Mouse (Mus musculus): ENCODE results near the gene Gabbr2. TPM values are rescaled to one million over a fixed set of nuclear protein-coding genes. Genes with fewer than 3 reads are reported as not detected.

Gene Gabbr2
- polyA plus RNA-seq, 1 experiment: not detected

- Histone ChIP-seq H3K79me3 (ENCODE audit: low read depth) (no peaks in the 10 kb centered on the region), H3K4me3 (ENCODE audit: insufficient read depth, poor library complexity, severe bottlenecking) (no peak overlapping the region), H3K27me3 (ENCODE audit: control insufficient read depth, insufficient read depth, insufficient read length) (no peaks in the 10 kb centered on the region), H3ac (ENCODE audit: control insufficient read depth, insufficient read length, low read depth) (no peak overlapping the region), H3K79me2 (ENCODE audit: control insufficient read depth, insufficient read depth) (no peaks in the 10 kb centered on the region), H3K36me3 (ENCODE audit: control insufficient read depth, insufficient read depth) (no peaks in the 10 kb centered on the region)
- TF ChIP-seq FOSL1 (IDR thresholded peaks at IDR 0.05; ENCODE audit: insufficient read depth, low read length, poor library complexity, severe bottlenecking) (no peak), MAX (IDR thresholded peaks at IDR 0.05) (no peak), CEBPB (IDR thresholded peaks at IDR 0.05; ENCODE audit: low read depth) (no peak), MYOD1 (IDR thresholded peaks at IDR 0.05; ENCODE audit: control insufficient read depth, insufficient read length, low read depth) (no peak), CTCF (IDR thresholded peaks at IDR 0.05; ENCODE audit: control insufficient read depth, insufficient read depth, insufficient read length) (no peak), USF1 (IDR thresholded peaks at IDR 0.05; ENCODE audit: low read depth) (no peak), MYOG (IDR thresholded peaks at IDR 0.05; ENCODE audit: control insufficient read depth, extremely low read depth, insufficient read length) (no peak)
Observed at GRCm38 (mm10) chr4:46805910-46806309, 185.8 kb downstream of the Gabbr2 start.

GRCm38 (mm10) chr4:46802386-46802785, 189.3 kb downstream of the Gabbr2 start:
- no peaks in the 10 kb centered on the region for H3K27me3 ChIP-seq (ENCODE audit: control insufficient read depth, insufficient read depth, insufficient read length)
- no peaks in the 10 kb centered on the region for H3K36me3 ChIP-seq (ENCODE audit: control insufficient read depth, insufficient read depth)
- no peaks in the 10 kb centered on the region for H3K79me3 ChIP-seq (ENCODE audit: low read depth)
- no peak overlapping the region for H3ac ChIP-seq (ENCODE audit: control insufficient read depth, insufficient read length, low read depth)
- TF ChIP-seq CEBPB (IDR thresholded peaks at IDR 0.05; ENCODE audit: low read depth): no peak
- TF ChIP-seq USF1 (IDR thresholded peaks at IDR 0.05; ENCODE audit: low read depth): no peak
- H3K79me2 ChIP-seq (ENCODE audit: control insufficient read depth, insufficient read depth): no peaks in the 10 kb centered on the region
- H3K4me3 ChIP-seq (ENCODE audit: insufficient read depth, poor library complexity, severe bottlenecking): no peak overlapping the region

GRCm38 (mm10) chr4:46799904-46800303, 191.8 kb downstream of the Gabbr2 start:
- H3K79me3 ChIP-seq (ENCODE audit: low read depth): no peaks in the 10 kb centered on the region
- H3K27me3 ChIP-seq (ENCODE audit: control insufficient read depth, insufficient read depth, insufficient read length): no peaks in the 10 kb centered on the region
- H3K36me3 ChIP-seq (ENCODE audit: control insufficient read depth, insufficient read depth): no peaks in the 10 kb centered on the region
- no peak overlapping the region for H3K4me3 ChIP-seq (ENCODE audit: insufficient read depth, poor library complexity, severe bottlenecking)
- no peaks in the 10 kb centered on the region for H3K79me2 ChIP-seq (ENCODE audit: control insufficient read depth, insufficient read depth)
- no peak for TF ChIP-seq MAX (IDR thresholded peaks at IDR 0.05)
- TF ChIP-seq CEBPB (IDR thresholded peaks at IDR 0.05; ENCODE audit: low read depth): no peak
- TF ChIP-seq FOSL1 (IDR thresholded peaks at IDR 0.05; ENCODE audit: insufficient read depth, low read length, poor library complexity, severe bottlenecking): no peak
- TF ChIP-seq MYOG (IDR thresholded peaks at IDR 0.05; ENCODE audit: control insufficient read depth, extremely low read depth, insufficient read length): no peak
- TF ChIP-seq USF1 (IDR thresholded peaks at IDR 0.05; ENCODE audit: low read depth): no peak
- TF ChIP-seq MYOD1 (IDR thresholded peaks at IDR 0.05; ENCODE audit: control insufficient read depth, insufficient read length, low read depth): no peak
- TF ChIP-seq CTCF (IDR thresholded peaks at IDR 0.05; ENCODE audit: control insufficient read depth, insufficient read depth, insufficient read length): no peak
- H3ac ChIP-seq (ENCODE audit: control insufficient read depth, insufficient read length, low read depth): no peak overlapping the region

- Histone ChIP-seq H3K36me3 (ENCODE audit: control insufficient read depth, insufficient read depth) (no peaks in the 10 kb centered on the region), H3K79me2 (ENCODE audit: control insufficient read depth, insufficient read depth) (no peaks in the 10 kb centered on the region), H3K4me3 (ENCODE audit: insufficient read depth, poor library complexity, severe bottlenecking) (no peak overlapping the region), H3K27me3 (ENCODE audit: control insufficient read depth, insufficient read depth, insufficient read length) (no peaks in the 10 kb centered on the region), H3ac (ENCODE audit: control insufficient read depth, insufficient read length, low read depth) (no peak overlapping the region), H3K79me3 (ENCODE audit: low read depth) (no peaks in the 10 kb centered on the region)
- TF ChIP-seq MAX (IDR thresholded peaks at IDR 0.05): no peak
- TF ChIP-seq USF1 (IDR thresholded peaks at IDR 0.05; ENCODE audit: low read depth): no peak
- TF ChIP-seq MYOG (IDR thresholded peaks at IDR 0.05; ENCODE audit: control insufficient read depth, extremely low read depth, insufficient read length): no peak
- no peak for TF ChIP-seq CEBPB (IDR thresholded peaks at IDR 0.05; ENCODE audit: low read depth)
- TF ChIP-seq MYOD1 (IDR thresholded peaks at IDR 0.05; ENCODE audit: control insufficient read depth, insufficient read length, low read depth): no peak
- TF ChIP-seq FOSL1 (IDR thresholded peaks at IDR 0.05; ENCODE audit: insufficient read depth, low read length, poor library complexity, severe bottlenecking): no peak
- no peak for TF ChIP-seq CTCF (IDR thresholded peaks at IDR 0.05; ENCODE audit: control insufficient read depth, insufficient read depth, insufficient read length)
Observed at GRCm38 (mm10) chr4:46795707-46796106, 196.0 kb downstream of the Gabbr2 start.

- Histone ChIP-seq H3ac (ENCODE audit: control insufficient read depth, insufficient read length, low read depth) (no peak overlapping the region), H3K4me3 (ENCODE audit: insufficient read depth, poor library complexity, severe bottlenecking) (no peak overlapping the region), H3K36me3 (ENCODE audit: control insufficient read depth, insufficient read depth) (no peaks in the 10 kb centered on the region), H3K27me3 (ENCODE audit: control insufficient read depth, insufficient read depth, insufficient read length) (no peaks in the 10 kb centered on the region), H3K79me2 (ENCODE audit: control insufficient read depth, insufficient read depth) (no peaks in the 10 kb centered on the region), H3K79me3 (ENCODE audit: low read depth) (no peaks in the 10 kb centered on the region)
- TF ChIP-seq MAX (IDR thresholded peaks at IDR 0.05): no peak
- TF ChIP-seq FOSL1 (IDR thresholded peaks at IDR 0.05; ENCODE audit: insufficient read depth, low read length, poor library complexity, severe bottlenecking): no peak
- TF ChIP-seq CEBPB (IDR thresholded peaks at IDR 0.05; ENCODE audit: low read depth): no peak
- TF ChIP-seq MYOD1 (IDR thresholded peaks at IDR 0.05; ENCODE audit: control insufficient read depth, insufficient read length, low read depth): no peak
- no peak for TF ChIP-seq CTCF (IDR thresholded peaks at IDR 0.05; ENCODE audit: control insufficient read depth, insufficient read depth, insufficient read length)
- no peak for TF ChIP-seq USF1 (IDR thresholded peaks at IDR 0.05; ENCODE audit: low read depth)
Observed at GRCm38 (mm10) chr4:46794583-46794982, 197.1 kb downstream of the Gabbr2 start.

- no peak overlapping the region for H3K4me3 ChIP-seq (ENCODE audit: insufficient read depth, poor library complexity, severe bottlenecking)
- H3ac ChIP-seq (ENCODE audit: control insufficient read depth, insufficient read length, low read depth): no peak overlapping the region
- no peaks in the 10 kb centered on the region for H3K27me3 ChIP-seq (ENCODE audit: control insufficient read depth, insufficient read depth, insufficient read length)
- H3K79me3 ChIP-seq (ENCODE audit: low read depth): no peaks in the 10 kb centered on the region
- no peak for TF ChIP-seq CTCF (IDR thresholded peaks at IDR 0.05; ENCODE audit: control insufficient read depth, insufficient read depth, insufficient read length)
- no peak for TF ChIP-seq FOSL1 (IDR thresholded peaks at IDR 0.05; ENCODE audit: insufficient read depth, low read length, poor library complexity, severe bottlenecking)
- no peak for TF ChIP-seq MAX (IDR thresholded peaks at IDR 0.05)
- TF ChIP-seq CEBPB (IDR thresholded peaks at IDR 0.05; ENCODE audit: low read depth): no peak
- no peak for TF ChIP-seq USF1 (IDR thresholded peaks at IDR 0.05; ENCODE audit: low read depth)
- no peak for TF ChIP-seq MYOG (IDR thresholded peaks at IDR 0.05; ENCODE audit: control insufficient read depth, extremely low read depth, insufficient read length)
- no peak for TF ChIP-seq MYOD1 (IDR thresholded peaks at IDR 0.05; ENCODE audit: control insufficient read depth, insufficient read length, low read depth)
- no peaks in the 10 kb centered on the region for H3K79me2 ChIP-seq (ENCODE audit: control insufficient read depth, insufficient read depth)
- no peaks in the 10 kb centered on the region for H3K36me3 ChIP-seq (ENCODE audit: control insufficient read depth, insufficient read depth)
Observed at GRCm38 (mm10) chr4:46792280-46793026, 199.2 kb downstream of the Gabbr2 start.

Data from C2C12 (cell line).